Mouse (Mus musculus): ENCODE measurements around the gene Atp6ap1.

Gene Atp6ap1

GRCm38 (mm10) chrX:74296538-74297448 is at the start of gene Atp6ap1:
TSS of gene Atp6ap1 (plus strand) at chrX:74297097.
- DNase-seq (ENCODE audit: extremely low spot score) = peak; percentile 91

- DNase-seq (ENCODE audit: extremely low spot score) = peak; percentile 59
Observed at GRCm38 (mm10) chrX:74248651-74249050, 48.2 kb upstream of the Atp6ap1 start.

GRCm38 (mm10) chrX:74249615-74250014 is 47.3 kb upstream of the Atp6ap1 start, which contains the start of gene Flna:
TSS of gene Flna (minus strand) at chrX:74249820.
- DNase-seq (ENCODE audit: extremely low spot score) = peak; percentile 54

GRCm38 (mm10) chrX:74254153-74254887 is 42.6 kb upstream of the Atp6ap1 start, which contains the start of gene Emd:
TSS of gene Emd (plus strand) at chrX:74254687.
- peak; percentile 82 for DNase-seq (ENCODE audit: extremely low spot score)

- DNase-seq (ENCODE audit: extremely low spot score) = no peak
Observed at GRCm38 (mm10) chrX:74254888-74255565, 41.9 kb upstream of the Atp6ap1 start.

GRCm38 (mm10) chrX:74257746-74258145 is 39.2 kb upstream of the Atp6ap1 start:
- DNase-seq (ENCODE audit: extremely low spot score) = no peak

- no peak for DNase-seq (ENCODE audit: extremely low spot score)
Observed at GRCm38 (mm10) chrX:74269736-74270061, 27.2 kb upstream of the Atp6ap1 start.

GRCm38 (mm10) chrX:74270062-74270901 is 26.6 kb upstream of the Atp6ap1 start, which contains the start of gene Rpl10:
TSS of gene Rpl10 (plus strand) at chrX:74270812.
- DNase-seq (ENCODE audit: extremely low spot score) = peak; percentile 88

GRCm38 (mm10) chrX:74270902-74271551 is 25.9 kb upstream of the Atp6ap1 start:
- peak; percentile 40 for DNase-seq (ENCODE audit: extremely low spot score)

GRCm38 (mm10) chrX:74273422-74274322 is 23.2 kb upstream of the Atp6ap1 start:
- DNase-seq (ENCODE audit: extremely low spot score) = peak; percentile 40

GRCm38 (mm10) chrX:74277916-74278315 is 19.0 kb upstream of the Atp6ap1 start:
- no peak for DNase-seq (ENCODE audit: extremely low spot score)

GRCm38 (mm10) chrX:74281041-74281731 is 15.7 kb upstream of the Atp6ap1 start:
- no peak for DNase-seq (ENCODE audit: extremely low spot score)

GRCm38 (mm10) chrX:74281732-74282394 is 15.0 kb upstream of the Atp6ap1 start, which contains the start of the genes Taz and Dnase1l1:
TSS of gene Taz (plus strand) at chrX:74281912.
TSS of gene Dnase1l1 (minus strand) at chrX:74282337.
- peak; percentile 57 for DNase-seq (ENCODE audit: extremely low spot score)

- peak; percentile 73 for DNase-seq (ENCODE audit: extremely low spot score)
Observed at GRCm38 (mm10) chrX:74282395-74283091, 14.4 kb upstream of the Atp6ap1 start.

- DNase-seq (ENCODE audit: extremely low spot score) = no peak
Observed at GRCm38 (mm10) chrX:74283092-74283437, 13.8 kb upstream of the Atp6ap1 start.

GRCm38 (mm10) chrX:74293431-74293830 is 3.5 kb upstream of the Atp6ap1 start:
- DNase-seq (ENCODE audit: extremely low spot score) = no peak

GRCm38 (mm10) chrX:74298348-74298747 is 1.5 kb downstream of the Atp6ap1 start:
- DNase-seq (ENCODE audit: extremely low spot score) = no peak

- DNase-seq (ENCODE audit: extremely low spot score) = no peak
Observed at GRCm38 (mm10) chrX:74299721-74300120, 2.8 kb downstream of the Atp6ap1 start.
